Mouse (Mus musculus) forebrain, embryonic 14.5 days (tissue): ENCODE measurements around the gene Rif1. TPM values are rescaled to one million over a fixed set of nuclear protein-coding genes. Genes with fewer than 3 reads are reported as not detected.

Source experiments
- ATAC-seq: fragments of 200-750 bp; cut with Nextera tagmentation; 2 replicates; pipeline ENCODE4 v1.8.0; 2017; ENCODE audit warnings: mild to moderate bottlenecking, moderate library complexity
- DNase-seq: peaks from one replicate; pipeline ENCODE4 v3.0.0-alpha.2; 2015; ENCODE audit warnings: low spot score
- H3K27ac ChIP-seq: fragments of 300-500 bp; sonication (generic); 2 replicates; pipeline ENCODE4 v1.5.1; 2014; ENCODE audit warnings: low read depth, mild to moderate bottlenecking, control low read depth, low read length, moderate library complexity
- H3K27me3 ChIP-seq: fragments of 300-500 bp; sonication (generic); replicated peaks from 2 replicates; pipeline ENCODE4 v1.6.1; 2014; ENCODE audit warnings: low read length, control low read depth, mixed read lengths; ENCODE audit not compliant: control insufficient read depth, insufficient read depth
- H3K36me3 ChIP-seq: fragments of 300-500 bp; sonication (generic); 2 replicates; pipeline ENCODE4 v1.6.1; 2014; ENCODE audit warnings: low read length, control low read depth; ENCODE audit not compliant: control insufficient read depth, insufficient read depth
- H3K4me1 ChIP-seq: fragments of 300-500 bp; sonication (generic); 2 replicates; pipeline ENCODE4 v1.6.1; 2014; ENCODE audit warnings: antibody characterized with exemption, low read length, control low read depth; ENCODE audit not compliant: control insufficient read depth, insufficient read depth
- H3K4me2 ChIP-seq: fragments of 300-500 bp; sonication (generic); 2 replicates; pipeline ENCODE4 v1.6.1; 2014; ENCODE audit warnings: mild to moderate bottlenecking, control low read depth, low read length
- H3K4me3 ChIP-seq: fragments of 300-500 bp; sonication (generic); 2 replicates; pipeline ENCODE4 v1.5.1; 2014; ENCODE audit warnings: low read depth, low read length, control low read depth
- H3K9ac ChIP-seq: fragments of 300-500 bp; sonication (generic); 2 replicates; pipeline ENCODE4 v1.6.1; 2014; ENCODE audit warnings: mild to moderate bottlenecking, low read length, control low read depth, moderate library complexity
- H3K9me3 ChIP-seq: fragments of 300-500 bp; sonication (generic); replicated peaks from 2 replicates; pipeline ENCODE4 v1.6.1; 2016; ENCODE audit warnings: low read length, control low read depth, mixed read lengths; ENCODE audit not compliant: control insufficient read depth
- WGBS: fragments of 180-500 bp; shearing (Covaris S2); extraction: QIAGEN DNeasy Blood & Tissue Kit; methylation state at CpG from one replicate; pipeline ENCODE4 v1.1.7; 2014; 5-methylcytosine and 5-hydroxymethylcytosine counted together
- polyA plus RNA-seq: library from polyadenylated mRNA; unstranded; fragments of >200 nt; fragmentation: Nextera tagmentation; extraction: Ambion mirVana; gene quantifications from 2 replicates; pipeline ENCODE4 v1.2.1, GENCODE M21; 2014

Rif1 gene
- polyA plus RNA-seq = 20.1 and 25.0 TPM in 2 replicates

GRCm38 (mm10) chr2:52072491-52073140 is at the start of gene Rif1:
TSS of gene Rif1 (plus strand) at chr2:52072832.
- Histone ChIP-seq H3K4me3 (peak within 1 kb of the TSS; percentile 95), H3K9me3 (no peaks in the 10 kb centered on the region), H3K4me2 (peak within 1 kb of the TSS; percentile 67), H3K4me1 (peaks cover 7% of the 10 kb centered on the region; the same call in 1 of the 2 replicates), H3K27ac (peak within 1 kb of the TSS; percentile 65), H3K27me3 (no peaks in the 10 kb centered on the region), H3K9ac (peak within 1 kb of the TSS; percentile 93), H3K36me3 (peaks cover 11% of the 10 kb centered on the region; the same call in 1 of the 2 replicates)
- 2% methylated on average over 52 of the region's 72 CpGs for WGBS
- ATAC-seq = peak; percentile 97
- peak; percentile 89 for DNase-seq

- ATAC-seq = no peak
- no peak overlapping the region for H3K9ac ChIP-seq
- no peaks in the 10 kb centered on the region for H3K27me3 ChIP-seq
- H3K4me1 ChIP-seq = no peaks in the 10 kb centered on the region
- DNase-seq = no peak
- H3K27ac ChIP-seq = no peak overlapping the region
- H3K4me3 ChIP-seq = no peak overlapping the region
- no peak overlapping the region for H3K4me2 ChIP-seq
- H3K36me3 ChIP-seq = no peaks in the 10 kb centered on the region
- WGBS = 70% methylated on average over 4 of the region's 4 CpGs
- H3K9me3 ChIP-seq = no peaks in the 10 kb centered on the region
Observed at GRCm38 (mm10) chr2:52027061-52027460, 45.6 kb upstream of the Rif1 start.

- Histone ChIP-seq H3K4me1 (no peaks in the 10 kb centered on the region), H3K27ac (no peak overlapping the region), H3K36me3 (no peaks in the 10 kb centered on the region), H3K4me3 (no peak overlapping the region), H3K27me3 (no peaks in the 10 kb centered on the region), H3K9me3 (no peaks in the 10 kb centered on the region), H3K4me2 (no peak overlapping the region), H3K9ac (no peak overlapping the region)
- WGBS = 92% methylated on average over 3 of the region's 3 CpGs
- DNase-seq = no peak
- no peak for ATAC-seq
Observed at GRCm38 (mm10) chr2:52029426-52029825, 43.2 kb upstream of the Rif1 start.

GRCm38 (mm10) chr2:52031491-52031890 is 41.1 kb upstream of the Rif1 start:
- Histone ChIP-seq H3K4me1 (no peaks in the 10 kb centered on the region), H3K27me3 (no peaks in the 10 kb centered on the region), H3K4me2 (no peak overlapping the region), H3K9ac (no peak overlapping the region), H3K4me3 (no peak overlapping the region), H3K36me3 (no peaks in the 10 kb centered on the region), H3K27ac (no peak overlapping the region), H3K9me3 (no peaks in the 10 kb centered on the region)
- ATAC-seq (no peak), DNase-seq (no peak)
- 84% methylated on average over 4 of the region's 4 CpGs for WGBS

- Histone ChIP-seq H3K4me3 (no peak overlapping the region), H3K36me3 (no peaks in the 10 kb centered on the region), H3K9me3 (no peaks in the 10 kb centered on the region), H3K27me3 (no peaks in the 10 kb centered on the region), H3K4me1 (peaks cover 5% of the 10 kb centered on the region), H3K4me2 (no peak overlapping the region), H3K9ac (no peak overlapping the region), H3K27ac (no peak overlapping the region)
- WGBS = 85% methylated on average over 4 of the region's 4 CpGs
- ATAC-seq (no peak), DNase-seq (no peak)
Observed at GRCm38 (mm10) chr2:52034601-52035000, 38.0 kb upstream of the Rif1 start.

GRCm38 (mm10) chr2:52035144-52035543 is 37.5 kb upstream of the Rif1 start:
- DNase-seq (no peak), ATAC-seq (no peak)
- H3K27me3 ChIP-seq = no peaks in the 10 kb centered on the region
- no peaks in the 10 kb centered on the region for H3K9me3 ChIP-seq
- no peaks in the 10 kb centered on the region for H3K36me3 ChIP-seq
- no peak overlapping the region for H3K4me3 ChIP-seq
- no peak overlapping the region for H3K27ac ChIP-seq
- WGBS = 73% methylated on average over 4 of the region's 4 CpGs
- H3K4me1 ChIP-seq = peaks cover 5% of the 10 kb centered on the region
- H3K4me2 ChIP-seq = no peak overlapping the region
- H3K9ac ChIP-seq = no peak overlapping the region

GRCm38 (mm10) chr2:52036929-52037595 is 35.6 kb upstream of the Rif1 start:
- DNase-seq (peak; percentile 32), ATAC-seq (peak; percentile 71)
- Histone ChIP-seq H3K9me3 (no peaks in the 10 kb centered on the region), H3K27me3 (no peaks in the 10 kb centered on the region), H3K4me2 (peak overlapping the region; percentile 73), H3K36me3 (no peaks in the 10 kb centered on the region), H3K9ac (no peak overlapping the region), H3K4me3 (0 out of 2 replicates have a peak overlapping the region, but pooled peaks have one; percentile 43), H3K27ac (no peak overlapping the region), H3K4me1 (peaks cover 5% of the 10 kb centered on the region)
- WGBS = 32% methylated on average over 11 of the region's 11 CpGs

GRCm38 (mm10) chr2:52037882-52038281 is 34.8 kb upstream of the Rif1 start, which contains the start of gene Tnfaip6:
TSS of gene Tnfaip6 (plus strand) at chr2:52038009.
- Histone ChIP-seq H3K4me3 (peak within 1 kb of the TSS; percentile 43), H3K27me3 (no peaks in the 10 kb centered on the region), H3K9ac (peak within 1 kb of the TSS; percentile 61), H3K4me2 (peak within 1 kb of the TSS; percentile 73), H3K27ac (no peak within 1 kb of the TSS), H3K9me3 (no peaks in the 10 kb centered on the region), H3K4me1 (peaks cover 5% of the 10 kb centered on the region), H3K36me3 (no peaks in the 10 kb centered on the region)
- ATAC-seq (peak; percentile 74), DNase-seq (peak; percentile 79)
- WGBS = under 1% methylated on average over 17 of the region's 17 CpGs

- no peaks in the 10 kb centered on the region for H3K27me3 ChIP-seq
- no peaks in the 10 kb centered on the region for H3K36me3 ChIP-seq
- DNase-seq = no peak
- no peak for ATAC-seq
- peak overlapping the region; percentile 35; the same call in 1 of the 2 replicates for H3K9ac ChIP-seq
- H3K9me3 ChIP-seq = no peaks in the 10 kb centered on the region
- peak overlapping the region; percentile 73 for H3K4me2 ChIP-seq
- H3K27ac ChIP-seq = no peak overlapping the region
- H3K4me1 ChIP-seq = peaks cover 5% of the 10 kb centered on the region
- 15% methylated on average over 5 of the region's 5 CpGs for WGBS
- peak overlapping the region; percentile 43 for H3K4me3 ChIP-seq
Observed at GRCm38 (mm10) chr2:52038558-52038957, 34.1 kb upstream of the Rif1 start.
